Mouse (Mus musculus): Measurements from ENCODE around the gene Tsc22d4.

DNA sequence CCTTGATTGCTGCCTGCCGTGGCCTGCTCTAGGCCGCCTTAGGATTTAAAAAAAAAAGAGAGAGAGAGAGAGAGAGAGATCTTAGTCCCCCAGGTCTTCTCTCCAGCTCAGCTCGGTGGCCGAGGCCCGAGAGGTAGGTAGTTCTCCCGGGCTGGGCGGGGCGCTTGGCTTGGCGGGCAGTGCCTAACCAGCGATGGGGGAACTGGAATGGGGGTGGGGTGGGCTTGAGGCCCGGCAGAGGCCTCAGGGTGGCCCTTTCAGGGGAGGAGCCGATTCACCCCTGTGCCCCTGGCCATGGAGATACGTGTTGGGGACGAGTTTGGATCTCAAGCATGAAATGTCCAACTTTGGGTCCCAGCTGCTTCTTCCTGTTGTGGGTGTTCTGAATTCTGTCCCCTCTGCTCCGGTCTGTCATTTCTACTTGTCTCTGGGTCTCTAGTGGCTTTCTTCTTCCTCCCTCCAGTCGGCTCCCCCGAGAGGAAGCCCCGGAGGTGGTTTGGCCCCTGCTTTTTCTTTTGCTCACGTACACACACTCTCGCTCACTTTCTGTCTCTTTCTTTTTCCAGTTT lies 836 bp downstream of the Tsc22d4 start:
- TF ChIP-seq CTCF (IDR thresholded peaks at IDR 0.05; ENCODE audit: borderline replicate concordance, extremely low read depth, insufficient read depth, insufficient read length): no peak
- TF ChIP-seq POLR2A (IDR thresholded peaks at IDR 0.05; ENCODE audit: borderline replicate concordance, extremely low read depth, insufficient read depth, insufficient read length, poor library complexity, severe bottlenecking): no peak
